Mouse (Mus musculus): ENCODE data around the gene Col8a1.

DNA sequence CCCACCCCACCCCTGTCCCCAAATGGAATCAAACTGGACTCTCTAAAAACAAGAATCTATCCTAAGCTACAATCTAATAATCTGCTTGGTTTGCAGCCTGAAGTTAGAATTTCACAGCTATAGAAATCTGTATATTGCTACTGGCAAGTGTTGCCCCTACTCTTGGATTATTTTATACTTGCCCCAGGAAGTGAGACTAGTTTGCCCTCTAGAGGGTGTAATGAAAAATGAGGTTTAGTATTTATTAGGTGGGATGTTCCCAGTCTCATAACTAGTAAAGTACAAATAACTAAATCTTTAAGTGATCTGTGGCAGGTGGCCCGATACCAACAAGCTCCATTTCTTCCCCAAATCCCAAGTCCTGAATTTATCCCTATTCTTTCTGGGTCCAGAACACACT is 177.0 kb downstream of the Col8a1 start:
- TF ChIP-seq CTCF (IDR thresholded peaks at IDR 0.05; ENCODE audit: extremely low read depth, insufficient read length, insufficient replicate concordance, low read depth, low read length) (no peak), POLR2A (IDR thresholded peaks at IDR 0.05; ENCODE audit: low read depth, low read length) (no peak)
